Mouse (Mus musculus) kidney, adult 18-20 months (tissue): ENCODE results near the gene Asic4.

Experiments used
- DNase-seq: peaks from one replicate; pipeline ENCODE4 v3.0.0; 2021

Asic4 gene

GRCm38 (mm10) chr1:75443247-75444024 is 6.8 kb upstream of the Asic4 start:
- DNase-seq: no peak

GRCm38 (mm10) chr1:75444208-75444607 is 6.0 kb upstream of the Asic4 start:
- DNase-seq: no peak

- DNase-seq: no peak
Measured at GRCm38 (mm10) chr1:75445141-75445701, 5.0 kb upstream of the Asic4 start.

GRCm38 (mm10) chr1:75445751-75446611 is 4.3 kb upstream of the Asic4 start:
- peak; percentile 71 for DNase-seq

GRCm38 (mm10) chr1:75446656-75447055 is 3.6 kb upstream of the Asic4 start:
- DNase-seq: no peak

- DNase-seq: no peak
Measured at GRCm38 (mm10) chr1:75447265-75448051, 2.8 kb upstream of the Asic4 start.

- no peak for DNase-seq
Measured at GRCm38 (mm10) chr1:75448052-75448431, 2.2 kb upstream of the Asic4 start.

GRCm38 (mm10) chr1:75448937-75449336 is 1.3 kb upstream of the Asic4 start:
- DNase-seq: no peak

GRCm38 (mm10) chr1:75449377-75450135 is 680 bp upstream of the Asic4 start:
- DNase-seq: no peak

- no peak for DNase-seq
Measured at GRCm38 (mm10) chr1:75451900-75452299, 1.7 kb downstream of the Asic4 start.

GRCm38 (mm10) chr1:75455433-75455832 is 5.2 kb downstream of the Asic4 start:
- no peak for DNase-seq

- DNase-seq: no peak
Measured at GRCm38 (mm10) chr1:75455948-75456347, 5.7 kb downstream of the Asic4 start.

GRCm38 (mm10) chr1:75456746-75457564 is 6.7 kb downstream of the Asic4 start:
- DNase-seq: no peak

- DNase-seq: no peak
Measured at GRCm38 (mm10) chr1:75457710-75458024, 7.4 kb downstream of the Asic4 start.

- peak; percentile 49 for DNase-seq
Measured at GRCm38 (mm10) chr1:75458025-75458788, 8.0 kb downstream of the Asic4 start.

GRCm38 (mm10) chr1:75458789-75459684 is 8.8 kb downstream of the Asic4 start:
- DNase-seq: peak; percentile 27

GRCm38 (mm10) chr1:75460297-75460696 is 10.1 kb downstream of the Asic4 start:
- DNase-seq: no peak

GRCm38 (mm10) chr1:75462636-75463035 is 12.4 kb downstream of the Asic4 start:
- DNase-seq: no peak

GRCm38 (mm10) chr1:75463652-75464204 is 13.5 kb downstream of the Asic4 start:
- no peak for DNase-seq
